Mouse (Mus musculus) thymus, postnatal 0 days (tissue): ENCODE results near the gene Car5a. TPM values are rescaled to one million over a fixed set of nuclear protein-coding genes. Genes with fewer than 3 reads are reported as not detected.

ENCODE experiments used
- DNase-seq: peaks from one replicate; pipeline ENCODE4 v3.0.0-alpha.2; 2015; ENCODE audit warnings: low spot score
- polyA plus RNA-seq: library from polyadenylated mRNA; unstranded; fragments of >200 nt; fragmentation: Nextera tagmentation; extraction: Ambion mirVana; gene quantifications from 2 replicates; pipeline ENCODE4 v1.2.1, GENCODE M21; 2015

The Car5a gene
- 0.13 and 0.22 TPM in 2 replicates for polyA plus RNA-seq

GRCm38 (mm10) chr8:121944831-121945230, at the start of gene Car5a:
Car5a (minus strand) TSS chr8:121944904.
- no peak for DNase-seq

DNA sequence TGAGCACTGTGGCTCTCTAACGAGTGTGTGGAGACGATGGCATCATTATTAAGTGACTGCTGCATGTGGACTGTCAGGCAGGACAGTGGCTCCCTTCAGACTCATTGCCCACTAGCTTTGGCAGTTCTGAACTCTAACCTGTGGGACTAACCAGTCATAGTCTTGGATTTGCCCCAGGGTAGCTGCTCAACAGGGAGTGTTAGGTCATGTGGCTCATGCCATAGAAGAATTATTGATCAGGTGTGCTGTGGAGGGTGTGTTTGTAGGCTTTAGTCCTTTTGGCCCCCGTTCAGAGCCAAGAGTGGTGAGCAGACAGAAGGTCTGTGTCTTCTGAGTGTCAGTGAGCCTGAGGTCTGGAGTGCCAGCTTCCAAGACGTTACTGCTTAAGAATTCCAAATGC, 48.2 kb upstream of the Car5a start:
- DNase-seq: no peak

GRCm38 (mm10) chr8:121991611-121992010, 46.9 kb upstream of the Car5a start:
- DNase-seq: peak; percentile 11

DNA sequence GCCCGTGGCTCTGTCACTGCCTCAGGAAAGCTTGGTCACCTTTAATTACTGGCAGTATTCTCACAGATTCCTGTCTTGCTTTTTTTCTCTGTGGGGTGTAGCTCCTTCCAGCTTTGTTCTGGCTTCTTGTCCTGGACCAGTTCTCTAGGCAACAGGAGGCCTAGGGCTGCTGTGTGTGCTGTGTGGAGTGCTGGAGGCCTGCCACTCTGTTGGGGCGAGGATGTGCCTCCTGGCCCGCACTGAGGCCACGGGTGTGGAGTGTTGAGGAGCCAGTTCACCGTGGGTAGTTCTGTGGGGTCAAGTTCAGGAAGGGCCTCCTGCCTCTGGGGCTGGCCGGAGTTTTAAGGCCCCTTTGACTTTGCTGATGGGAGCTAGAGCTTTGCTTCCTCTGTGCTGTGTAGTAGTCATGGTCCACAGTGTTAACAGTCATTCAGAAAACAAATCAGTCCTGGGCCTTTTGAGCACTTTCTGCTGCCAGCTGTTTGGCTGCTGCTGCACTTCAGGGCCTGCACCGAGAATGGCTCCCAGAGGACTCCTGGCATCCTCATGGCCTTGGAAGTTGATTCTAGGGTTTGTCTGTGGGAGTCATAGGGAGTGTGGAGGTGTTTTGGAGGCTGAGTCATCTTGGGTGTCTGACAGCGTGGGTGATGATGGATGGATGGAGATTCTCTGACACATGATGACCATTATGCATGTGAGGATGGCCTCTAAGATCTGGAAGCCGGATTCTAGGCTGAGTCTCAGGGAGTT, 46.0 kb upstream of the Car5a start:
- no peak for DNase-seq

- DNase-seq: no peak
Observed at GRCm38 (mm10) chr8:121987892-121988291, 43.2 kb upstream of the Car5a start.

GRCm38 (mm10) chr8:121985673-121986072, 41.0 kb upstream of the Car5a start:
- no peak for DNase-seq

- no peak for DNase-seq
Observed at GRCm38 (mm10) chr8:121981520-121981895, 36.8 kb upstream of the Car5a start.

DNA sequence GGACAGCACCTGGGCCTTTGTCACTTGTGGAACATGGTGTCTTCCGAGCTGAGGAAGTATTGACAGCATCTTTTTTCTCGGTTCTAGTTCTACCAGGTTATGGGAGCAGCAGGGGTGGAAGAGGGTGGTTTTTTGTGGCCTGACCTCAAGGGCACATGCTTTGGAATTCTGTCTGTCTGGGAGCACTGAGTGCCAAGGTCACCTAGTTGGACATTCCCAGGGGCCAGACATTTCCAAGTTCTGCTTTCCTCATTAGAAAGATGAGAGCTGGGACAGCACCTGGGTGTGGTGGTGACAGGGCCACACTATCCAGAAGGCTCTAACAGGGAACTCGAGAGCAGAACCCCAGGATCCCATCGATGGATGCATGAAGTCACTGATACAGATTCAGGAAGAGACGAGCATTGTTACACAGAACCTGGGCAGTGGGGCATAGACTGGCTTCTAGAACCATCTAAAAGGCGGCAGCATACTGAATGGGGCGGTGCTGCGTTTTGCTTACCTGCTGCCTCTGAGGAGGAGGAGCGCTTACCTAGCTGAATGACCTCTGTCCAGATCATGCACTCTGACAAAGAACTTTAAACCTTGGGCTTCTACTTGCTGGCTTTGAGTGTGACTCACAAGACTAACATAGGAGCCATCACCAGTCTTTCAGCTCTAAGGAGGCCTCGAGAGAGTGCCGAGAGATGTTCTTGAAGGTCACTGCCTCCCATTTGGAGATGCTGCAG, 36.3 kb upstream of the Car5a start:
- DNase-seq: no peak

- DNase-seq: no peak
Observed at GRCm38 (mm10) chr8:121978670-121979069, 34.0 kb upstream of the Car5a start.

GRCm38 (mm10) chr8:121977819-121978590, 33.3 kb upstream of the Car5a start:
- DNase-seq: peak; percentile 30

- no peak for DNase-seq
Observed at GRCm38 (mm10) chr8:121973906-121974305, 29.2 kb upstream of the Car5a start.

DNA sequence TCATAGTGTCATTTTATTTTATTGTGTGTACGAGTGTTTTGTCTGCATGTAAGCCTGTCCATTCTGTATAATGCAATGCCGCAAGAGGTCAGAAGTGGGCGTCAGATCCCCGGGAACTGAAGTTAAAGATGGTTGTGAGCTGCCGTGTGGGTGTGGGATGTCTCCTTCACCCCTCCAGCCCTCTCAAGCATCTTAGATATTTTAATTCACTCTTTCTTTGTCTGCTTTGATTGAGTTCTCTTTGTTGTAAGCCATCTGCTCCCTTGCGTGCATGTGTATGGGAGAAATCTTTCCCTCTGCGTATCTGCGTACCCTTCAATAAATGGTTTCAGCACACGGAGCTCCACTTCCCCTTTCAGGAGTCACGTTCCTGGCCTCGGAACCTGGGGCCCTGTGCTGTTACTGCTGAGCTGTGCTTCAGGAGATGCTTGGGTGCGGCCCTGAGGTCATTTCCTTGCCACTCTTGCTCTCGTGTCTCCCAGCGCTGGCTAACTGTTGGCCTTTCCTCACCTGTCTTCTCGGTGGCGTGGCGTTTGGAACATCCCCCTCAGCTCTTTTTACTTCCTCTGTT, 26.9 kb upstream of the Car5a start:
- DNase-seq: no peak

DNA sequence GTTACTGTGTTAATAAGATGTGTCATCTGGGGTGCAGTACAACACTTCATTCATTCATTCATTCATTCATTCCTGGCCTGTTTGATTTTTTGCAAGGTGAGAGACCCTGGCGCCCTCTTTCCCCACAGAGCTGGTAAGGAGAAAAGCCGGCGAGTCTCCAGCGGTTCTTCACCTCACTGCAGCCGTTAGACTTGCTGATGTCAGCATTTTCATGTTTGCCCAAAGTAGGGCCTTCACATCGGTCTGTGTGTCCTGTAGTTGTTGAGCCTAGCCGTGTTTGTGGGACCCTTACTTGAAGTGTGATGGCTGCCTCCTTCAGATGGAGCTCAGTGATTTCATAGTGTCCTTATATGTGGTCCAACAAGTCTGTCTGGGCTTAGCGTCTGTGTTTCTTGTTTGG, 25.5 kb upstream of the Car5a start:
- DNase-seq: no peak

DNA sequence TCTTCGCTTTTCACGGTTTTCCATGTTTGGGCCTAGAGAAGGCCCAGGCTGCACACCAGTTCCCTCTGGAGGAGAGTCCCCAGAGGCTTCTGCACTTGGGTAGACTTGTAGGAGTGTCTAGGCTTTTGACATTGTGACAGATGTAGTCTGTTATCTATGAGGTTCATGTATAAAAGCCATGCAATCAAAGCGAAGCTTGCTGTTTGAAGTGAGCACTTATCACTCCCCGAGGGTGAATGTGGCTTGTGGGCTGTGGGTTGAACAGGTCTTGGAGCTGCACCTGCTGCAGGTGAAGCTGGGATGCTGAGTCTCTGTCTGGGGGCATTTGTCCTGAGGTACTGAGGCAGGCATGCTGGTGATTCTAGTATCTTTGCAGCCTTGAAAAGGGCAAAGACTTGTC, 23.8 kb upstream of the Car5a start:
- DNase-seq: peak; percentile 71

DNA sequence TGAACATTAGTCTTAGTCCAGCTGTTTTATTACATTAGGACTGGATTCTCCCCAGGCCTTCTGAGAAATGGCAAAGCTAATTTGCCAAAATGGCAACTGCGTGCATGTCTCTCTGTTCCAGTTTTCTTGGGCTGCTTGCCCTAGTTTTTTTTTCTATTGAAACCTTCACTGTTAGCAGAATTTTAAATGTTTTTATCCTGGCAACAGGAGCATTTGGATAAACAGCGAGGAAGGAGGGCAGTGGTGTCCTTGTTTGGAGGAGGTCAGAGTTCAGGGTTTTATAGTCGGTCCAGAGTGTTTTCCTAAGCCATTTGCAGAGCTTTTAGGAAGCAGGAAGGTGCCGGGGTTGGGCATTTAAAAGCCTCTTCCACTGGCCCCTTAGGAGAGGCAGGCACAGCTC, 23.3 kb upstream of the Car5a start:
- DNase-seq: no peak

- no peak for DNase-seq
Observed at GRCm38 (mm10) chr8:121966714-121967448, 22.2 kb upstream of the Car5a start.

DNA sequence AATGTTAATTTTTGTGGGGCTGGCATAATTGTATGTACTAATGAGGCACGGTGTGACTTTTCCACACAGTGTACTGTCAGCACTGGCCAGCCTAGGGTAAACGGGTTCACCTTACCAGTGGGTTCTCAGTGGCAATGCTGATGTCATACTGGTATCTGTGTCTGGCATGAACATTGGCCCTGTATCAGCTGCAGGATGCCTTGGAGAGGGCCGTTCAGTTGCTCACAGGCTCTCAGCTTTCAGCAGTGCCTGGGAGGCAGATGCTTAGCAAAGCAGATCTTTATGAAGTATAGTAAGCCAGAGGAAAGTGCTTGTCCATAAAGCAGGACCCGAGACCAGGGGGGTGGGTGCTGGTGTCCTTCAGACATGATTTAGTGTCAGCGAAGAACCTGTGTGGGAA, 21.4 kb upstream of the Car5a start:
- DNase-seq: no peak

GRCm38 (mm10) chr8:121964716-121965512, 20.2 kb upstream of the Car5a start:
- peak; percentile 26 for DNase-seq

DNA sequence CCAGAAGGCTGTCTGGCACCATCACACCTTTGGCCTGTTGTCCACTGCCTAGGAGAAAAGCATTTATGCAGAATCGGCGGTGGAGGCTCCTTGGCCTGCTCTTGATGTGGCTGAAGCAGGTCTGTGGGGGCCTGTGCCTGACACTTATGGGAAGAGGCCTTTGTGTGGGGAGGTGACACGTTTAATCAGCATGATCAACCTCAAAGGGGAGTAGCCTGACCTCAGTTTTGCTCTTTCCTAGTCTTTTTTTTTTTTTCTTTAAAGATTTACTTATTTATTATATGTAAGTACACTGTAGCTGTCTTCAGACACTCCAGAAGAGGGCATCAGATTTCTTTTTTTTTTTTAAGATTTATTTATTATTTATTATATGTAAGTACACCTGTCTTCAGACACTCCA, 18.2 kb upstream of the Car5a start:
- DNase-seq: no peak

DNA sequence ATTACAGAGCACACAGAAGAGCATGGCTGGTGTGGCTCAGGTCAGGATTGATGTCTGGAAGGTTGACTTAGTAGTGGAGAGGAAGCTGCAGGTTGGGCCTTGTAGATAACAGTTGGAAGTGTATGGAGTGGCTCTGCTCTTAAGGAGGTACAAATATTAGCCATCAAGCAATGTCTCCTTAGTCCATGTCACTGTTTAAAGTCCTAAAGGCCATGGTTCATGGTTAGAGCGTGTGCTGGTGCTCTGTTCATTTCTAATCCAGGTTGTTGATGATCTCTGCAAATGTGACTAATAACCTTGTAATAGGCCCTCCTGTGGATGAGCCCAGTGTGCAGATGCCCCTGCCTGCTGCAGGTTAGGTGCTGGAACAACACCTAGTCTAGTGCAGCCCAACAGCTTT, 13.7 kb upstream of the Car5a start:
- DNase-seq: no peak
